In genomic region chr17:88700901-88701300, GRCm38 (mm10) we compare ENCODE assay signal across 38 mouse cellular contexts. TPM values are rescaled to one million over a fixed set of nuclear protein-coding genes. Genes with fewer than 3 reads are reported as not detected.
DNase-seq lines count a peak whose midpoint lies in the region; ATAC-seq lines count a peak whose summit lies in the region.
"Had no signal": no experiment of that assay in that cellular context is flagged by ENCODE, and none has a peak within 500 bp of the region (broad histone marks: within the 10 kb centered on the region; RNA-seq: fewer than 3 reads in every experiment).

No protein-coding gene starts in this region.

- H3K4me1 ChIP-seq in forebrain, embryonic 10.5 days = no peaks in the 10 kb centered on the region
- H3K4me1 ChIP-seq: liver, embryonic 15.5 days; megakaryocyte, embryonic 14.5 days had no signal

- no peak overlapping the region for H3K27ac ChIP-seq in forebrain, embryonic 10.5 days
- H3K27ac ChIP-seq: forebrain, embryonic 12.5 days; heart, embryonic 13.5 days; hindbrain, embryonic 10.5 days; hindbrain, embryonic 15.5 days; limb, embryonic 10.5 days; limb, embryonic 15.5 days; liver, embryonic 15.5 days; midbrain, embryonic 12.5 days; neural tube, embryonic 15.5 days; stomach, postnatal 0 days had no signal

- H3K27me3 ChIP-seq in forebrain, embryonic 10.5 days (ENCODE audit: poor library complexity, severe bottlenecking) = no peaks in the 10 kb centered on the region
- H3K27me3 ChIP-seq: forebrain, embryonic 12.5 days; heart, embryonic 13.5 days; hindbrain, embryonic 15.5 days; limb, embryonic 15.5 days; liver, embryonic 15.5 days; megakaryocyte, embryonic 14.5 days; midbrain, embryonic 12.5 days; neural tube, embryonic 15.5 days had no signal

- peak; percentile 30 for DNase-seq in A20 (ENCODE audit: low read depth, low spot score)
- DNase-seq in CD4-positive helper T cell, adult 2 months (ENCODE audit: low read depth, low spot score) = peak; percentile 7
- DNase-seq in induced T-regulatory cell, adult 2 months (ENCODE audit: low read depth) = peak; percentile 10
- DNase-seq in heart, postnatal 10 days = no peak
- DNase-seq in forebrain, embryonic 10.5 days (ENCODE audit: extremely low spot score, low spot score) = no peak
- DNase-seq: adrenal gland, adult 2 months; adrenal gland, postnatal 36 days; cerebellum, adult 2 months; cerebellum, postnatal 14 days; forebrain, postnatal 0 days; gastrocnemius, postnatal 10 days; heart, postnatal 14 days; kidney, adult 8-10 months; kidney, postnatal 10 days; layer of hippocampus, adult 9-11 months; lung, embryonic 14.5 days; right cerebral cortex, adult 18-20 months; right cerebral cortex, postnatal 4 days; thymus, adult 2 months; thymus, postnatal 4 days had no signal

- intact Hi-C loops in heart, postnatal 10 days (cut with DNase I) = no loop called here

- peak; percentile 78 for ATAC-seq in neutrophil, adult 5-6 weeks (ENCODE audit: extremely low read depth, insufficient number of reproducible peaks, low FRiP score, poor library complexity, severe bottlenecking)
- no peak for ATAC-seq in cerebellum, adult (ENCODE audit: insufficient number of reproducible peaks, low FRiP score, low TSS enrichment)
- ATAC-seq: forebrain, postnatal 0 days had no signal

- H3K9me3 ChIP-seq in forebrain, embryonic 10.5 days = no peaks in the 10 kb centered on the region
- H3K9me3 ChIP-seq: forebrain, embryonic 12.5 days; heart, embryonic 13.5 days; hindbrain, embryonic 15.5 days; limb, embryonic 10.5 days; limb, embryonic 15.5 days; liver, embryonic 15.5 days; midbrain, embryonic 12.5 days; neural tube, embryonic 15.5 days had no signal

- no peak overlapping the region for H3K4me3 ChIP-seq in forebrain, embryonic 10.5 days
- H3K4me3 ChIP-seq: erythroblast, embryonic 14.5 days; forebrain, embryonic 12.5 days; heart, embryonic 13.5 days; hindbrain, embryonic 10.5 days; hindbrain, embryonic 15.5 days; limb, embryonic 10.5 days; limb, embryonic 15.5 days; liver, embryonic 15.5 days; megakaryocyte, embryonic 14.5 days; midbrain, embryonic 12.5 days; neural tube, embryonic 15.5 days had no signal

- H3K36me3 ChIP-seq in forebrain, embryonic 10.5 days (replicated peaks) = no peaks in the 10 kb centered on the region
- H3K36me3 ChIP-seq: forebrain, embryonic 12.5 days; heart, embryonic 13.5 days; hindbrain, embryonic 10.5 days; hindbrain, embryonic 15.5 days; limb, embryonic 10.5 days; limb, embryonic 15.5 days; liver, embryonic 15.5 days; midbrain, embryonic 12.5 days; neural tube, embryonic 15.5 days had no signal

RNA-seq across cellular contexts. Expression of gene Gtf2a1l, which starts 32.4 kb away (rescaled TPM):
- total RNA-seq in neutrophil, adult 5-6 weeks (2017) = 1.0 TPM in 1 of 2 replicates, not detected in the other
- not detected for total RNA-seq in heart, postnatal 10 days (2021)
- polyA plus RNA-seq in forebrain, embryonic 10.5 days (2016; fragmentation: Nextera tagmentation; extraction: Ambion mirVana) = not detected in 2 replicates
- total RNA-seq: adrenal gland, postnatal 36 days; gastrocnemius, postnatal 10 days; heart, adult 8-10 months; heart, postnatal 14 days; midbrain, postnatal 0 days had no signal
- polyA plus RNA-seq: adrenal gland, adult 2 months; C2C12; erythroblast, embryonic 14.5 days; forebrain, embryonic 12.5 days; heart, embryonic 13.5 days; large intestine, adult 2 months; limb, embryonic 15.5 days; liver, embryonic 15.5 days; lung, embryonic 14.5 days; stomach, postnatal 0 days had no signal

Comparison
In these comparisons a context has a peak if more than half of its experiments do, and no peak if none do; other contexts are left out.
1. DNase-seq: peak in A20 (single experiment), CD4-positive helper T cell, adult 2 months (single experiment) and induced T-regulatory cell, adult 2 months (single experiment); none in heart, postnatal 10 days (0 of 2) and forebrain, embryonic 10.5 days (single experiment).